11 mouse cellular contexts compared by ENCODE assay signal in the genomic region with DNA sequence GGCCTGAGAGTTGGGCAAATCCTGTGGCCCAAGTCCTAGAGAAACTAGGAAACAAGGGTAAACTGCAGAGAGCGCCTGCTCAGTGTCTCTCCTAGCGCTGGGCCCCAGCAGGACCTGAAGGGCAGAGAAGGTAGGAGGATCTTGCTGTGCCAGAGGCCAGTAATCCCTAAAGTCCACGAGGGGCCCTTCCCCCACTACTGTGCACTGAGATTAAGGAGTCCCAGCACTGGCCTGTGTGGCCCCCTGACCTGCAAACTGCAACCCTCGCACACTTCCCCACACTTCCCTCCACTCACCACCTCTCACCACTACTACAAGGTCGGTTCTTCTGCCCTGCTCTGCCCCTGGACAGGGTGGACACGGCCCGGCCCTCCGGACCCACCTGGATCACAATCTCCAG. TPM values are rescaled to one million over a fixed set of nuclear protein-coding genes. Genes with fewer than 3 reads are reported as not detected.
A peak's percentile ranks its signal among the peaks of the same experiment; 100 is the strongest.
DNase-seq lines count a peak whose midpoint lies in the region; ATAC-seq and TF ChIP-seq lines count a peak whose summit lies in the region.
"Had no signal": no experiment of that assay in that cellular context is flagged by ENCODE, and none has a peak within 500 bp of the region (broad histone marks: within the 10 kb centered on the region; RNA-seq: fewer than 3 reads in every experiment).

No protein-coding gene starts in this region.

- no peaks in the 10 kb centered on the region for H3K27me3 ChIP-seq in intestine, embryonic 14.5 days (replicated peaks; ENCODE audit: control insufficient read depth, insufficient read depth, low read length)
- no peaks in the 10 kb centered on the region for H3K27me3 ChIP-seq in intestine, postnatal 0 days (replicated peaks; ENCODE audit: control insufficient read depth, insufficient read depth, low read length)
- H3K27me3 ChIP-seq in forebrain, postnatal 0 days (ENCODE audit: insufficient read depth, low read length): no peaks in the 10 kb centered on the region

- DNase-seq in intestine, embryonic 14.5 days (ENCODE audit: low spot score): no peak
- DNase-seq in forebrain, postnatal 0 days: no peak
- peak; percentile 65 for DNase-seq in kidney, postnatal 14 days
- peak; percentile 72 for DNase-seq in retina, postnatal 1 day
- no peak for DNase-seq in adipocyte (ENCODE audit: low spot score)
- DNase-seq in ovary, postnatal 14 days (ENCODE audit: low spot score): no peak
- no peak for DNase-seq in left cerebral cortex, adult 9 months (ENCODE audit: low spot score in 2 of 2)

- no peak overlapping the region for H3K4me2 ChIP-seq in intestine, embryonic 14.5 days (ENCODE audit: low read length)
- no peak overlapping the region for H3K4me2 ChIP-seq in intestine, postnatal 0 days (replicated peaks; ENCODE audit: low read depth)
- H3K4me2 ChIP-seq in forebrain, postnatal 0 days (ENCODE audit: low read depth): peak overlapping the region; percentile 49

- 55% methylated on average over 8 of the region's 8 CpGs for WGBS in intestine, embryonic 14.5 days
- 64% methylated on average over 8 of the region's 8 CpGs for WGBS in intestine, postnatal 0 days
- WGBS in forebrain, postnatal 0 days: 19% methylated on average over 8 of the region's 8 CpGs

- H3K4me1 ChIP-seq in intestine, embryonic 14.5 days (replicated peaks; ENCODE audit: control insufficient read depth, insufficient read depth, low read length): peaks cover 5% of the 10 kb centered on the region; the same call in 1 of the 2 replicates
- no peaks in the 10 kb centered on the region for H3K4me1 ChIP-seq in intestine, postnatal 0 days (replicated peaks; ENCODE audit: control insufficient read depth, insufficient read depth, low read length)
- peaks cover 45% of the 10 kb centered on the region for H3K4me1 ChIP-seq in forebrain, postnatal 0 days (ENCODE audit: insufficient read depth)

- H3K4me3 ChIP-seq in intestine, embryonic 14.5 days (ENCODE audit: low read depth, low read length): no peak overlapping the region
- H3K4me3 ChIP-seq in intestine, postnatal 0 days (ENCODE audit: low read depth, low read length): no peak overlapping the region
- peak overlapping the region; percentile 24 for H3K4me3 ChIP-seq in forebrain, postnatal 0 days (ENCODE audit: low read depth, low read length)

- no peaks in the 10 kb centered on the region for H3K9me3 ChIP-seq in intestine, embryonic 14.5 days (ENCODE audit: control insufficient read depth, low read length)
- no peaks in the 10 kb centered on the region for H3K9me3 ChIP-seq in intestine, postnatal 0 days (ENCODE audit: control insufficient read depth)
- no peaks in the 10 kb centered on the region for H3K9me3 ChIP-seq in forebrain, postnatal 0 days (ENCODE audit: low read length)
- H3K9me3 ChIP-seq: G1E had no signal

- no peak for TF ChIP-seq CTCF in intestine, postnatal 0 days (IDR thresholded peaks at IDR 0.05; ENCODE audit: low read depth)
- TF ChIP-seq CTCF in forebrain, postnatal 0 days (IDR thresholded peaks at IDR 0.05; ENCODE audit: low read depth): no peak

- 0 out of 2 replicates have a peak, but pooled peaks have one; percentile 6 for ATAC-seq in intestine, embryonic 14.5 days (replicated peaks; ENCODE audit: low FRiP score, low TSS enrichment, low read depth)
- no peak for ATAC-seq in intestine, postnatal 0 days
- no peak for ATAC-seq in forebrain, postnatal 0 days

- H3K27ac ChIP-seq in intestine, embryonic 14.5 days (ENCODE audit: low read depth): no peak overlapping the region
- H3K27ac ChIP-seq in intestine, postnatal 0 days (ENCODE audit: low read depth, low read length): no peak overlapping the region
- peak overlapping the region; percentile 89 for H3K27ac ChIP-seq in forebrain, postnatal 0 days (ENCODE audit: low read depth, low read length)

- no peak overlapping the region for H3K9ac ChIP-seq in intestine, embryonic 14.5 days (ENCODE audit: low read length)
- no peak overlapping the region for H3K9ac ChIP-seq in intestine, postnatal 0 days (ENCODE audit: low read depth, low read length)
- H3K9ac ChIP-seq in forebrain, postnatal 0 days: peak overlapping the region; percentile 54

- peaks cover 20% of the 10 kb centered on the region; the same call in 1 of the 2 replicates for H3K36me3 ChIP-seq in intestine, embryonic 14.5 days (ENCODE audit: control insufficient read depth, insufficient read depth, low read length)
- 0 out of 2 replicates have a peak, but pooled peaks cover 6% of the 10 kb centered on the region for H3K36me3 ChIP-seq in intestine, postnatal 0 days (ENCODE audit: control insufficient read depth, insufficient read depth)
- H3K36me3 ChIP-seq in forebrain, postnatal 0 days (ENCODE audit: insufficient read depth): no peaks in the 10 kb centered on the region

RNA-seq across cellular contexts. Expression of a gene that starts 7.2 kb away (rescaled TPM):
- polyA plus RNA-seq in intestine, embryonic 14.5 days (2014; fragmentation: Nextera tagmentation; extraction: Ambion mirVana): 6.6 TPM in 2 replicates
- 1.3 and 1.5 TPM in 2 replicates for polyA plus RNA-seq in intestine, postnatal 0 days (2015; fragmentation: Nextera tagmentation; extraction: Ambion mirVana)
- total RNA-seq in forebrain, postnatal 0 days (2014; rRNA removed): 29.9 and 43.0 TPM in 2 replicates
- polyA plus RNA-seq in forebrain, postnatal 0 days (2015; fragmentation: Nextera tagmentation; extraction: Ambion mirVana): 3.5 and 3.8 TPM in 2 replicates

RNA-seq across cellular contexts. Expression of a gene that starts 25.0 kb away (rescaled TPM):
- polyA plus RNA-seq in intestine, embryonic 14.5 days (2014; fragmentation: Nextera tagmentation; extraction: Ambion mirVana): 59.7 and 60.0 TPM in 2 replicates
- polyA plus RNA-seq in intestine, postnatal 0 days (2015; fragmentation: Nextera tagmentation; extraction: Ambion mirVana): 103 TPM in 2 replicates
- total RNA-seq in forebrain, postnatal 0 days (2014; rRNA removed): 49.6 and 51.1 TPM in 2 replicates
- polyA plus RNA-seq in forebrain, postnatal 0 days (2015; fragmentation: Nextera tagmentation; extraction: Ambion mirVana): 38.9 and 43.0 TPM in 2 replicates

RNA-seq across cellular contexts. Expression of a gene that starts 35.0 kb away (rescaled TPM):
- polyA plus RNA-seq in intestine, embryonic 14.5 days (2014; fragmentation: Nextera tagmentation; extraction: Ambion mirVana): 0.20 and 0.31 TPM in 2 replicates
- polyA plus RNA-seq in intestine, postnatal 0 days (2015; fragmentation: Nextera tagmentation; extraction: Ambion mirVana): 0.12 and 0.33 TPM in 2 replicates
- 0.08 and 0.67 TPM in 2 replicates for total RNA-seq in forebrain, postnatal 0 days (2014; rRNA removed)
- polyA plus RNA-seq in forebrain, postnatal 0 days (2015; fragmentation: Nextera tagmentation; extraction: Ambion mirVana): 0.31 and 0.68 TPM in 2 replicates
- total RNA-seq: G1E; liver, adult 2 months had no signal
- polyA plus RNA-seq: G1E; liver, adult 2 months; neural tube, embryonic 11.5 days had no signal

RNA-seq across cellular contexts. Expression of a gene that starts 42.9 kb away (rescaled TPM):
- polyA plus RNA-seq in intestine, embryonic 14.5 days (2014; fragmentation: Nextera tagmentation; extraction: Ambion mirVana): 489 and 509 TPM in 2 replicates
- polyA plus RNA-seq in intestine, postnatal 0 days (2015; fragmentation: Nextera tagmentation; extraction: Ambion mirVana): 117 and 138 TPM in 2 replicates
- 22.2 and 25.1 TPM in 2 replicates for total RNA-seq in forebrain, postnatal 0 days (2014; rRNA removed)
- 124 and 148 TPM in 2 replicates for polyA plus RNA-seq in forebrain, postnatal 0 days (2015; fragmentation: Nextera tagmentation; extraction: Ambion mirVana)
- total RNA-seq: G1E had no signal
- polyA plus RNA-seq: G1E had no signal

Comparison
In these comparisons a context has a peak if more than half of its experiments do, and no peak if none do; other contexts are left out.
1. DNase-seq: peak in kidney, postnatal 14 days (single experiment) and retina, postnatal 1 day (single experiment); none in intestine, embryonic 14.5 days (single experiment), forebrain, postnatal 0 days (single experiment), adipocyte (single experiment), ovary, postnatal 14 days (single experiment) and left cerebral cortex, adult 9 months (0 of 2).